Mouse (Mus musculus) embryonic facial prominence, embryonic 12.5 days (tissue): ENCODE results near the gene Glp1r. TPM values are rescaled to one million over a fixed set of nuclear protein-coding genes. Genes with fewer than 3 reads are reported as not detected.

Experiments used
- ATAC-seq: fragments of 200-750 bp; cut with Nextera tagmentation; 2 replicates; pipeline ENCODE4 v1.8.0; 2017; ENCODE audit not compliant: insufficient number of reproducible peaks, insufficient read depth, low FRiP score, low TSS enrichment
- H3K27ac ChIP-seq: fragments of 300-500 bp; sonication (generic); 2 replicates; pipeline ENCODE4 v1.5.1; 2016; ENCODE audit warnings: mild to moderate bottlenecking
- H3K27me3 ChIP-seq: fragments of 300-500 bp; sonication (generic); 2 replicates; pipeline ENCODE4 v1.6.1; 2016; ENCODE audit warnings: mild to moderate bottlenecking, moderate library complexity
- H3K36me3 ChIP-seq: fragments of 300-500 bp; sonication (generic); 2 replicates; pipeline ENCODE4 v1.6.1; 2016; ENCODE audit warnings: mild to moderate bottlenecking
- H3K4me1 ChIP-seq: fragments of 300-500 bp; sonication (generic); 2 replicates; pipeline ENCODE4 v1.6.1; 2016
- H3K4me2 ChIP-seq: fragments of 300-500 bp; sonication (generic); replicated peaks from 2 replicates; pipeline ENCODE4 v1.6.1; 2016; ENCODE audit warnings: mild to moderate bottlenecking, moderate library complexity
- H3K4me3 ChIP-seq: fragments of 300-500 bp; sonication (generic); 2 replicates; pipeline ENCODE4 v1.5.1; 2016; ENCODE audit warnings: mild to moderate bottlenecking
- H3K9ac ChIP-seq: fragments of 300-500 bp; sonication (generic); 2 replicates; pipeline ENCODE4 v1.6.1; 2016; ENCODE audit warnings: mild to moderate bottlenecking, moderate library complexity
- H3K9me3 ChIP-seq: fragments of 300-500 bp; sonication (generic); 2 replicates; pipeline ENCODE4 v1.6.1; 2016; ENCODE audit warnings: mild to moderate bottlenecking, moderate library complexity
- WGBS: fragments of 180-500 bp; shearing (Covaris S2); methylation state at CpG from one replicate; pipeline ENCODE4 v1.1.7; 2016; 5-methylcytosine and 5-hydroxymethylcytosine counted together
- microRNA-seq: library from miRNA; unstranded; fragments of <30 nt; microRNA quantifications from one replicate; pipeline ENCODE4, GENCODE M21; 2017
- polyA plus RNA-seq: library from polyadenylated mRNA; unstranded; fragments of >200 nt; fragmentation: Nextera tagmentation; extraction: Ambion mirVana; gene quantifications from 2 replicates; pipeline ENCODE4 v1.2.1, GENCODE M21; 2016

Gene Glp1r
- polyA plus RNA-seq, 1 experiment from 2014 or later, result not detected

DNA sequence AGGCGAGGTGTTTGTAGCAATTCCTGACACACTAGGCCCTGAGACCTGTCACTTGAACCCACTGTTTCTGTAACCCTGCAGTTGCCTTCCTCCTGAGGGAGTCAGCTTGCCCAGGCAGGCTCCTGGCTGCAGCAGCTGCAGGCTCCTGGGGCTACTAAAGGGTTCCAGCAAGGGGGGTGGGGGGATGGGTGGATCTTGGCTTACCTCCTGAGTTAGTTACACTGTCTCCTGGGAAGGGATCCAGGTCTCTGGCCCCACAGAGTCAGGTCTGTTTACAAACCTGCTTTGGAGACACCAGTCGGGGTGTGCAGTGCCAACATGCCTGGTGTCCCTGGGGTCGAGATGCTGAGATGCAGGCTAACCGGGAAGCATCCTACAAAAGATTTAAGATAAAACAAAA lies 68.4 kb downstream of the Glp1r start:
- H3K4me1 ChIP-seq, result no peaks in the 10 kb centered on the region
- WGBS, result 40% methylated on average over 4 of the region's 4 CpGs
- H3K9me3 ChIP-seq, result no peaks in the 10 kb centered on the region
- no peaks in the 10 kb centered on the region for H3K36me3 ChIP-seq
- H3K27me3 ChIP-seq, result no peaks in the 10 kb centered on the region
- no peak overlapping the region for H3K4me2 ChIP-seq
- H3K27ac ChIP-seq, result no peak overlapping the region
- no peak for ATAC-seq
- no peak overlapping the region for H3K4me3 ChIP-seq
- H3K9ac ChIP-seq, result no peak overlapping the region

GRCm38 (mm10) chr17:30971877-30972276 lies 70.3 kb downstream of the Glp1r start:
- WGBS, result 91% methylated on average over 7 of the region's 7 CpGs
- H3K27ac ChIP-seq, result no peak overlapping the region

DNA sequence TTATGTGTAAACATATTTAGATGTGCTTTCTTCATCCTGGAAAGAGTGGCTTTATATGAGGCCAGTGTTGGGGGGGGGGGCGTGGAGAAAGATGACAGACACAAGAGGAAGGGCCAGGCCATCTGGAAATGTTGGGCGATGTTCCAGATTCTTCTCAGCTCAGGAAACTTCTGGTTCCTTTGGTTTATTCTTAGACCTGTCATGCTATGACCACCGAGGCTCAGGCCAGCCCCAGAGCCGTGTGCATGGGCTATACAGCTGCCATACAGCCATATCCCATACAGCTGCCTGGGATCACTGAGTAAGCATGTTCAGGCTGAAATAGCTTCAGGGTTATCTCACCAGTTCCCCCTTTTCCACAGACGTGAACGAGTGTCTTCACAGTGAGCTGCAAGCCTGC lies 71.7 kb downstream of the Glp1r start:
- Histone ChIP-seq H3K4me2 (no peak overlapping the region), H3K36me3 (no peaks in the 10 kb centered on the region), H3K4me1 (no peaks in the 10 kb centered on the region), H3K9me3 (no peaks in the 10 kb centered on the region), H3K4me3 (no peak overlapping the region), H3K27me3 (no peaks in the 10 kb centered on the region), H3K9ac (no peak overlapping the region), H3K27ac (no peak overlapping the region)
- no peak for ATAC-seq
- 77% methylated on average over 6 of the region's 6 CpGs for WGBS

More at GRCm38 (mm10) chr17:30971877-30972276, 70.3 kb downstream of the Glp1r start:
- H3K9me3 ChIP-seq, result no peaks in the 10 kb centered on the region
- no peak for ATAC-seq
- H3K4me2 ChIP-seq, result no peak overlapping the region
- no peaks in the 10 kb centered on the region for H3K27me3 ChIP-seq
- no peak overlapping the region for H3K9ac ChIP-seq
- no peaks in the 10 kb centered on the region for H3K36me3 ChIP-seq
- H3K4me3 ChIP-seq, result no peak overlapping the region
- H3K4me1 ChIP-seq, result no peaks in the 10 kb centered on the region

DNA sequence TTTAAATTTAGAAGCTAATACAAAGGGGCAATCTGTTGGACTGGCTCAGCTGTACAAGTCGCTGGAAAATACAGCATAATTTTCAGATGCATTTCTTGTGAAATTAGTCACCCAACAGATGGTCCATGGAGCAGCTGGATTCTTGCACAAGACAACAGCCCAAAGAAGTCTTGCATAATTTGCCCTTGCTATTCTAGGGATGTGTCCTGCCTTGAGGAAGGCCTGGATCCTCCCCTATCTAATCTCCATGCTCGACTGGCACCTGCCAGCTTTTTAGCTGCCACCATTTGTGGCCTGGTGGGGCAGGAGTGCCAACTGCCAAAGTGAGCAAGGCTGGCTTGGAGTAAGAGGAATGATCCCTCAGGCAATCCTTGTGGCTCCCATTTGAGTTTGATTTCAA lies 75.7 kb downstream of the Glp1r start:
- Histone ChIP-seq H3K4me1 (no peaks in the 10 kb centered on the region), H3K36me3 (no peaks in the 10 kb centered on the region), H3K4me3 (no peak overlapping the region), H3K27ac (no peak overlapping the region), H3K4me2 (no peak overlapping the region), H3K9me3 (no peaks in the 10 kb centered on the region), H3K9ac (no peak overlapping the region), H3K27me3 (no peaks in the 10 kb centered on the region)
- 79% methylated on average over 2 of the region's 2 CpGs for whole genome bisulfite sequencing
- no peak for ATAC-seq

DNA sequence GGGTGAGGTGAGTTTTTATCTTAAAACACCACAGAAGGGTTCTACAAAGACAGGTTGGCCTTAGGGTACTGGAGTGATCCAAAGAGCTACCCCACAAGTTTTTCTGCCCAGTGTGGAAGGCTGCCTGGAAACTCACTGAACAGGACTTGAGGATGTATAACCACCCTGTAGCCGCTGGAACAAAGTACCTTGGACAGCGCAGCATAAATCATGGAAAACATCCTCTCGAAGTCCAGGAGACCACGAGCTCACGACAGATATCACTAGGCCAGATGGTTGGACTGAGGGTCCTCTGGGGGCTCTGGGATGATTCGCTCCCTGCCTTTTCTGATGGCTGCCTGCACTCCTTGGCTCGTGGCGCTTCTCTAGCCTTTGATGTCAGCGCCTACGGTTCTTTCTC lies 76.9 kb downstream of the Glp1r start:
- Histone ChIP-seq H3K4me3 (no peak overlapping the region), H3K27me3 (no peaks in the 10 kb centered on the region), H3K27ac (no peak overlapping the region), H3K4me2 (no peak overlapping the region), H3K9ac (no peak overlapping the region), H3K9me3 (no peaks in the 10 kb centered on the region), H3K36me3 (no peaks in the 10 kb centered on the region), H3K4me1 (no peaks in the 10 kb centered on the region)
- ATAC-seq, result no peak
- WGBS, result 71% methylated on average over 10 of the region's 10 CpGs

GRCm38 (mm10) chr17:30983521-30983920 lies 81.9 kb downstream of the Glp1r start:
- Histone ChIP-seq H3K9me3 (no peaks in the 10 kb centered on the region), H3K4me1 (no peaks in the 10 kb centered on the region), H3K9ac (no peak overlapping the region), H3K4me2 (no peak overlapping the region), H3K4me3 (no peak overlapping the region), H3K27me3 (no peaks in the 10 kb centered on the region), H3K36me3 (no peaks in the 10 kb centered on the region), H3K27ac (no peak overlapping the region)
- no peak for ATAC-seq
- WGBS, result 83% methylated on average over 4 of the region's 4 CpGs

DNA sequence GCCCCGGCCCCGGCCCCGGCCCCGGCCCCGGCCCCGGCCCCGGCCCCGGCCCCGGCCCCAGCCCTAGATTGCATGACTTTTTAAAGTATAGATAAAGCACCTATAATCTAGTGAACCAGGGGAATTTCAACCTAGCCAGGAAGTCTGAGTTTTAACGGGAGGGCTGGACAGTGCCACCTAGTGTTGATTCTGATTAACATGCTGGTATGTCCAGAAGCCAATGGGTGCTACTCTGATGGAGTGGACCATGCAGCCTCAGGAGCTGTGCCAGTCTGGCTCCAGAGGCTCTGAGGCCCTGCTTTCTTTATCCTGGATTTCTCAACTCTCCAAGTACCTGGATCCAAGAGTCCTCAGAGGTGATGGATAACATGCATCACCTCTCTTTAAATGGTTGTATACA lies 88.6 kb downstream of the Glp1r start:
- no peak overlapping the region for H3K27ac ChIP-seq
- no peak overlapping the region for H3K9ac ChIP-seq
- no peaks in the 10 kb centered on the region for H3K27me3 ChIP-seq
- whole genome bisulfite sequencing, result 63% methylated on average over 10 of the region's 10 CpGs
- no peaks in the 10 kb centered on the region for H3K36me3 ChIP-seq
- no peak overlapping the region for H3K4me2 ChIP-seq
- no peak for ATAC-seq
- H3K4me1 ChIP-seq, result no peaks in the 10 kb centered on the region
- no peaks in the 10 kb centered on the region for H3K9me3 ChIP-seq
- no peak overlapping the region for H3K4me3 ChIP-seq

Small RNA genes within 50 kb of the gene (microRNA-seq; reads per million reads assigned to microRNA genes)
- gene Gm24026, result not detected

Other genes with a start within 250 kb of the Glp1r start
- gene Umodl1, start 52.8 kb downstream of the Glp1r start, polyA plus RNA-seq, result 0.20 TPM in 1 of 2 replicates, not detected in the other
- 14.6 and 15.4 TPM in 2 replicates for gene Abcg1, start 155.9 kb downstream of the Glp1r start, polyA plus RNA-seq
- gene Tff3, start 227.8 kb downstream of the Glp1r start, polyA plus RNA-seq, result not detected in 2 replicates
- gene Tff2, start 242.5 kb downstream of the Glp1r start, polyA plus RNA-seq, result not detected in 2 replicates